Mouse (Mus musculus) layer of hippocampus, postnatal 10 days (tissue): ENCODE data around the gene Glipr1l1. TPM values are rescaled to one million over a fixed set of nuclear protein-coding genes. Genes with fewer than 3 reads are reported as not detected.
"Not testable (repeated sequence)": the region's sequence is repeated elsewhere in the genome, so short reads cannot be mapped to it uniquely, and the experiment has no call there.

Experiments used
- DNase-seq, 2 experiments: peaks; one replicate each; pipeline ENCODE4 v3.0.0; 2021; ENCODE audit warnings: low spot score in 2 of 2
- long read RNA-seq: library from polyadenylated mRNA; stranded (forward); transcript quantifications from one replicate; pipeline ENCODE4 v2.0.0, GENCODE M21; 2023
- total RNA-seq, 2 experiments: library from RNA; stranded (reverse); gene quantifications; 2 replicates each; pipeline ENCODE4 v1.2.3; 2021

Glipr1l1 gene
- not detected for total RNA-seq
- long read RNA-seq: 0 reads

GRCm38 (mm10) chr10:112059702-112060582 is at the start of gene Glipr1l1:
Gene Glipr1l1, plus strand, starts transcription at chr10:112060189.
- DNase-seq: peak; percentile 83 to 86

GRCm38 (mm10) chr10:112023585-112023984 is 36.4 kb upstream of the Glipr1l1 start:
- DNase-seq: no peak

- DNase-seq: not testable (repeated sequence)
Observed at GRCm38 (mm10) chr10:112028689-112029088, 31.3 kb upstream of the Glipr1l1 start.

GRCm38 (mm10) chr10:112043523-112043922 is 16.5 kb upstream of the Glipr1l1 start:
- DNase-seq: not testable (repeated sequence)

- not testable (repeated sequence) for DNase-seq
Observed at GRCm38 (mm10) chr10:112044283-112044682, 15.7 kb upstream of the Glipr1l1 start.

- DNase-seq: no peak
Observed at GRCm38 (mm10) chr10:112051220-112051619, 8.8 kb upstream of the Glipr1l1 start.

GRCm38 (mm10) chr10:112051956-112052355 is 8.0 kb upstream of the Glipr1l1 start:
- DNase-seq: not testable (repeated sequence)

GRCm38 (mm10) chr10:112060583-112060934 is 570 bp downstream of the Glipr1l1 start:
- DNase-seq: not testable (repeated sequence)

GRCm38 (mm10) chr10:112080044-112080443 is 20.1 kb downstream of the Glipr1l1 start:
- no peak for DNase-seq

GRCm38 (mm10) chr10:112083157-112083556 is 23.2 kb downstream of the Glipr1l1 start, which contains the start of gene Glipr1l2:
Gene Glipr1l2, plus strand, starts transcription at chr10:112083354.
- no peak for DNase-seq

GRCm38 (mm10) chr10:112105785-112106184 is 45.8 kb downstream of the Glipr1l1 start:
- DNase-seq: peak; percentile 70 to 73

- no peak for DNase-seq
Observed at GRCm38 (mm10) chr10:112110401-112110800, 50.4 kb downstream of the Glipr1l1 start.

- not testable (repeated sequence) for DNase-seq
Observed at GRCm38 (mm10) chr10:112125090-112125489, 65.1 kb downstream of the Glipr1l1 start.

GRCm38 (mm10) chr10:112127682-112128230 is 67.8 kb downstream of the Glipr1l1 start:
- DNase-seq: not testable (repeated sequence)

Other genes starting within 250 kb of the Glipr1l1 start
- 10 to 100 TPM; 31.7 to 33.4 TPM for gene Krr1, start 87.5 kb upstream of the Glipr1l1 start, total RNA-seq
- 1 to 10 TPM; 1.9 to 2.3 TPM for gene Glipr1, start 57.6 kb upstream of the Glipr1l1 start, total RNA-seq
- gene Glipr1l2, start 23.2 kb downstream of the Glipr1l1 start, total RNA-seq: not detected
- gene Glipr1l3, start 100.1 kb downstream of the Glipr1l1 start, total RNA-seq: not detected
- under 1 TPM; 0.50 to 0.62 TPM for gene Caps2, start 103.4 kb downstream of the Glipr1l1 start, total RNA-seq
- 10 to 100 TPM; 39.9 to 41.4 TPM for gene Kcnc2, start 210.9 kb downstream of the Glipr1l1 start, total RNA-seq